Mouse (Mus musculus) spleen, adult 18-20 months (tissue): Measurements from ENCODE around the gene Tmem178.

Experiments
- DNase-seq, 2 experiments: peaks; one replicate each; pipeline ENCODE4 v3.0.0; 2022; ENCODE audit warnings: mixed read lengths in 2 of 2

The Tmem178 gene

DNA sequence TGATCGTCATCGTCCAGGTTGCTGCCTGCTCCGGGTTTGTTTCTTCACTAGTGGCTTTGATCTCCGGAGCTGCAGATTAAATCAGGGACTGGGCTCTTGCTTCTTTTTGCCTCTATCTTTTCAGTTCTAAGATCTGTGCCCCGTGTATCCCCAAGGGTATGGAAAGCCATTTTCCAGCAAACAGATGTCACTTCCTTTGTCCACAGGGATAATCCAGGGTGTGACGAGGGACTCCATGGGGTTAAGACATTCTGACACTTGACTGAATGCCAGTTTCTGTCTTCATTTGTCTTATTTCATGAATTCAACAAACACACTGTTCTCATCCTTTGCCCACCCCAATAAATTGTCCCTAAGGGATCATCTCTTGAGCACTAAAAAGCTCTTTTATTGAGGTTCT is 54.5 kb downstream of the Tmem178 start:
- DNase-seq = no peak

DNA sequence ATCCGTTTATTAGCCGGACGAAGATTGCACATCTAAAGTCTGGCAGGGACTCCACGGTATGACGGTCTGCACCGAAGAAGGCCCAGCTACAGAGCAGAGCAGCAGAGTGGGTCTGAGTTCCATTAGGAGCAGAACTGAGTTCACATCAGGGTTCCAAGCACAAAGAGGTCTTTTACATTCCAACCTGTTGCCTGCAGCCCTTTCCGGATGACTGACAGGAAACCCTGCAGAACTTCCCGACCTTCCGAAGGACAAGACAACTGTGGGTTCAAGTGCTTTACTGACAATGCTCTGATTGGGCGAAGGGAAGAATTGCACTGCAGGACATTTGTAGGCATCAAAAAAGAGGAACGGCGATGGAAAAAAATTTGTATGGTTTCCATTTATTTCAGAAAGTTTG is 56.6 kb downstream of the Tmem178 start:
- no peak for DNase-seq

DNA sequence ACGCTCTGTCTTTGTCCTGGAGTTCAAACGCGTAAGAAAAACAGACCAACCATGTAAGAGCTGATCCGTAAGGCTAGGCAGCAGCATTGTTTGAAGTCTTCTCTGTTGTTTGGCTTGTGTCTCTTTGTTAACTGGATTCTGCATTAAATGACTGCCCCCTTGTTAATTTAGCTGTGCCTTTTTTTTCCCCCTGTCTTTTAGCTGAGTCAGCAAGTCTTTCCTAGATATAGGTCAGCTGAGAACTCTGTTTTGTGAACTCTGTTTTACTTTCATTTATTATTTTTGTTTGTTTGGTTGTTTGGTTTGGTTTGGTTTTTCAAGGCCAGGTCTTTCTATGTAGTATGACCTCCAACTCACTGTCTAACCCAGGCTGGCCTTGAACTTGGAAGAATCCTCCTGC is 57.2 kb downstream of the Tmem178 start:
- no peak for DNase-seq

DNA sequence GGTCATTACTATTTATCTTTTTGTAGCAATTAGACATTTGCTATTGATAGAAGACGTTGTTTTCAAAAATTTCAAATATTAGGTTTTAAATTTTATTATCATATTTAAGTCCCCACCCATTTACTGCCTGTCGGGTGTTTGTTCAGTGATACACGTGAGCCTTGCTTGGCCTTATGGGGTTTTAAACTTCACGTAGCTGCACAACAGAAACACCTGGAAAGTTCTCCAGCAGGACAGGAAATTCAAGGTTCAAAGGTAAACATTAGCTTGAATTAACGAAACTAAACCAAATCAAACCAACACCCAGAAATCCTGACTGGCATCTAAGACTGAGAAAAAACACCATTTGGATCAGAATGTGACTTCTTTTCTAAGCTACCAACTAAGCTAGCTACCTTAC is 57.7 kb downstream of the Tmem178 start:
- no peak for DNase-seq

DNA sequence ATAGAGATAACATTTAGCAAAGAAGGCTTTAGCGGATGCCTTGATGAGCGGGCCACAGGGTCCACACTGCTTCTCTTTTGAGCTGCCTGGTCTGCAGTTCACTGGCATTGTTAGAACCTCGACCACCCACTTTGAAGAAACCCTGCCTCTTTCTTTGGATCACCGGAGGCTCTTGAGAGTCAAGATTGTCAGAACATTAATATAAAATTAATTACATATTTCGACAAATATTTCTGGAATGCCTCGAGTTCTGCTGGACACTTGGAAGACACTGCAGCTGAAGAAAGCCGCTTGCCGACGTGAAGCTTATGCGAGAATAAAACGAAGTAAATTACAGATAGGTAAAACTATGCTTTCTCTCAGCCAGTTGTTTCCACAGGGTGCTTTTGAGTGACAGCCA is 60.0 kb downstream of the Tmem178 start:
- DNase-seq = no peak

DNA sequence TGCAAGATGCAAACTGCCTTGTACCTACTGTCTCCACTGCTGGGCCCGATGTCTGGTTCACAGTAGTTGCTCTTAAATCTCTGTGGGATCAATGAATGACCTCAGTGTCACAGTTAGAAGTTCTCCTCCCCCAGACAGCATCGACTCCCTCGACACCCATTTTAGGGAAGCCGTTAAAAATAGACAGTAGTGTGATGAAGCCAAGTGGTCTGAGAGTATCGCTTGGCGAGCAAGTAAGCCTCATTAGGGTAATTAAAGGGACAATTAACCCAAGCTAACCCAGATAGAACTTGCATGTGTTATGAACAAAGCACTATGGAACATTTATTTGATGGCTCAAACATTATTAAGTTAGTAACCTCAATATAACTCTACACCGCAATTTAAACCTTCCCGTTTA is 60.9 kb downstream of the Tmem178 start:
- no peak for DNase-seq

DNA sequence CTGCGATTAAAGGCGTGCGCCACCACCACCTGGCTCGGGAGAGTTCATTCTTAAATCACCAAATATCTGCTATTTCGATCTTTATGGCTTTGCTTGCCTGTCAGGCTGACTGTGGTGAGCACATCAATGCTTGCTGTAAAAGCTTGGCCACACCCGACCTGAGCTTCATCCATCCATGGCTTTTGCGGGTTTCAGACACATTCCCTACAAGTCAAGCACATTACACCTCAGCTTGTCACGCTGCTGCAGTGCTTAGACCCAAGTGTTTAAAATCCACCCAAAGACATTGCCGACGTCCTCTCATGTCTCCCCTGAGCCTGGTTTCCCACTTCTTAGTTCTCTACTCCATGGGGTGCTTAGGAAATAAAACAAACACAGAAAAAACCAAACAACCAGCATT is 64.7 kb downstream of the Tmem178 start:
- DNase-seq = no peak

DNA sequence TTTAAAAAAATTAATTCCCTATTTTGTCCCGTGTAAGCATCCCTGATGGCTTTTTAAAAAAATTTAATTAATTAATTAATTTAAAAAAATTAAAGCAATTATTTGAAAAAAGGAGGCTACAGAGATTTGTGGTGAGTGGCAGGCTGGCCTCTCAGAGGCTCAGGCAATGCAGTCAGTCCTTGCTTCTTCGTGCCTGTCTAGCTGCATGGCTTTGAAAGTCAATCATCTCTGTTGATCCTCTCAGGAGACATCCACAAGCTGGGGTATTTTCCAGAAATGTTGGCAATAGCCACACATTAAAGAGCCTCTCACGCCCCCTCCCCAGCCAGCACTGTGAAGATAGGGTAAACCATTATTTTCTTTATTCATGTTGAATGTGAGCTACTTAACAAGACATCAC is 65.8 kb downstream of the Tmem178 start:
- no peak for DNase-seq

DNA sequence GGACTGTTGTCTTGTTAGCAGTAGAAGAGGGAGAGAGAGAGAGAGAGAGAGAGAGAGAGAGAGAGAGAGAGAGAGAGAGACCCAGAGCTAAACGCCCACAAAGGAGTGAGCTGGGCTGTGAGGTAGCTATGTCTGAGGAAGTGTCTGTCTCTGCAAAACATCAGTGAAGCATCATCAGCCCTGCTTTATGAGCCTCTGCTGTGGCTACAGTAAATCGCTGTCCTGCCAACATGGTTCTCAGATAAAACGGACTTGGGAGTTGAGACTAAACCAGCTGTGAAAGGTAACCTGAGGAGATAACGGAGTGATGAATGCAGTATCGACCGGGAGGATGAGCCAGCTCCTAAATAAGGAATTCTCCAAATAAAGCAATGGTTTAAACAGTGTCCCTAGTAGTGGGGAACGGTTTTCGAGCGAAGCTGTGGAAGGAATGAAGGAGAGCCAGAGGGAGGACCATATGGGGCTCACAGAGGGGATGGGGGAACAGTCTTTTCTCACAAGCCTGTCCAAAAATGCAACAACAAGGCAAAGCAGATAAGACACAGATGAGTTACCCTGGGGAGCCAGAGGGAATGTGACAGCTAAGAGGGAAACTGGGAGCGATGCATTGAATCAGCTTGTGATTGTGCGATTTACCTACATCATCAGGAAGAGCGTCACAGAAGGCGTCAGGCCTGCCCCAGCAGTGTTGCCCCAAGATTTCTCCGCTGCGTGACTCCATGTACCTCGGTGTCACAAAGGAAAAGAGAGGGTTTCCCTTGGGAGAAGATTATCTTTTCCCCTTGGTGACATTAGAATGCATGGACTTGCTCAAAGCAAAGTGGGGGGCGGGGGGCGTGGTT is 66.6 kb downstream of the Tmem178 start:
- no peak for DNase-seq

DNA sequence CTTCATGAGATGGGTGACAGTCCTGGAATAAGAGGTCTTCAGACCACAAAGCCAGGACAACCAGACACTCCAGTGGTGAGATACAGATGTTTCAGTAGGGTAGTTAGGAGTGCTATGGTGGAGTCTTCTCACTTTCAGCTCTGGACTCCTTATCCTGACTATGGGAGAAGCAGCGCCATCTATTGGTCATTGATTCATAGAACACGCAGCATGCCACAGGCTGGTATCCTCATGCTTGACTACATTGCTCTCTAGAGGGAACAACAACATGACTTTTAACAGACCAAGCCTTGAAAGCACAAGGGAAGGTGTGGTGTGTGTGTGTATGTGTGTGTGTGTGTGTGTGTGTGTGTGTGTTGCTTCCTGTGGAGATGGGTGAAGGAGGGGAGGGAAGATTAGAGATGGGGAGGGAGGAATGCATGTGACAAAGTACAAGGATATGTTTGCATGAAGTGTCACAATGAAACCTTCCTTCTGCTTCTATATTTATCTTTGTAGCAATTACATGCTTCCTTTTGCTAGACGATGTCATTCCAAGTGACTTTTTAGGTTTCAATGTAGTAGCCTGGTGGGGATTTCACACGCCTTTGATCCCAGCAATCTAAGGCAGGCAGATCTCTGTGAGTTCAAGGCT is 71.5 kb downstream of the Tmem178 start:
- DNase-seq = no peak

DNA sequence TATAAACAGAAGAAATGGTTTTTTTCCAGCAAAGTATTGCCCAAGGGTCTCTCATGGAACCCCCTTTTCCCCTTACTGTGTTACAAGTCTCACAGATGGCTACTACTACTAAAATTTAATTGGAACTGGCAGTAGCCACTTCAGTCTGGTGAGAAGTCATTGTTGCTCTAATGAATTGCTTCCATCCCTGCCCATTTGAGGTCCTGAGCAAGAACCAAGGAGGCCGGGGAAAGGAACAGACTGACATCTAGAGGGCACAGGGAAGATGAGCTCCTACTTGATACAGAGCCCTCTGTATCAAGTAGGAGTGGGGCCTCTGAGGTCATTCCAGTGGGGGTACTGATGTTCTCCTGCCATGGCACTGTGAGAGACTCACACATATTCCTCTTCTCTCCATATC is 72.7 kb downstream of the Tmem178 start:
- no peak for DNase-seq

DNA sequence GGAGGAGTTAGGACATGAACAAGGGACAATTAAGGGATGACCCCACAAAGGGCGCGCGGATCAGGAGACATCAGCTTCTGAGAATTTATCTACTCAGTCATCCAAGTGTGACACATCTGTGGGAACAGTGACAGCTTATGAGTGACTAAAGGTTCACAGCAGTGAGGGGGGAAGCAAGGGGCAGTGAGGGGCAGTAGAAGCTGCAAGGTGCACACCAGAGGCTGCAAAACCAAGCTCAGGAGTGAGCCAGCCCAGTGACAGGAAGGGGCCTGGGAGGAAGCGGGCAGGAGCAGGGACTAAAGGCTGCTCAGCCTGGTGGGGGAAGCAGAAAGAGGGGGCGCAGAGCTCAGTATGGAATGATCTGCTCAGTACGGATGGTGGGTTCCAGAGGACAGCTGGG is 82.9 kb downstream of the Tmem178 start:
- DNase-seq = no peak

DNA sequence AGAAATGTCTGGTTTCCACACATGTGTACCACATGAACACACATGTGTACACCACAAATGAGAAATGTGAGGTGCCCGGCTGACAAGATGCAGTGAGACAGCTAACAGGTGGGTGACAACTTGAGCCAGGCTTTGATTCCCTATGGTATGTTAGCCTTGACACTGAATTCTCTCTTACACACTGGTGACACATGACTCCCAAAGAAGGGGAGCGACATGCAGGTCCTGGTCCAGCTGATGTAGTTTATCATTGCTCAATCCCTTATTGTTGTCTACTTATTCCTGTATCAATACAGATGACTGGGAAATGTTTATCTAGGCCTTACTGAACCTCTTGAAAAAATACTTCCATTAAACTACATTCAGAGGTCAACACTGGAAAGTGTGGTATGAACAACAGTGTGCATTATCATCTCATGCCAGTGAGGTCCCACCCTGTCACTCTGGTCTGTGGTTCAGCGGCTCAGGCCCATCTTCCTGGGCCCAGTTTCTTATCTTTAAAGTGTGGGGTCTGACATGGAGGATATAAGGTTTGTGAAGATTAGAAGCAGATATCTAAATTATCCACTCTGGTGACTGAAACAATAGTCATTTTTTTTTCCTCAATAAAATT is 87.5 kb downstream of the Tmem178 start:
- DNase-seq = no peak

DNA sequence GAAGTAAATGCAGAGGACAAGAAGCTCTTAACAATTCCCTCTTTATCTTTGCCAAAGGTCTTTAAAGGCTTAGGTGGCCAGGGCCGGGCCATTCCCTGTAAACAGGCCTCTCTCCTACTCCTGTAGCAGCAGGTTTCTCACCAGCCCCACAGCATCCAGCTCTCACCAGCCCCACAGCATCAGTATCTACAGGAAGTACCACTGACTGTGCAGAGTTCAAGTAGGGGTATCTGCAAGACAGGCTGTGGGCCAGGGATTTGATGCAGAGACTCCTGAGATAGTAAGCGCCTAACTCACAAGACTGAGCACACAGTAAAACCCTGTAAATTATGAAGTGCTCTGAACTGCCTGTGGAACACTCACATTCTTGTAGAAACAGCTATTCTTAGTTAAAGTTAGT is 88.5 kb downstream of the Tmem178 start:
- DNase-seq = no peak

DNA sequence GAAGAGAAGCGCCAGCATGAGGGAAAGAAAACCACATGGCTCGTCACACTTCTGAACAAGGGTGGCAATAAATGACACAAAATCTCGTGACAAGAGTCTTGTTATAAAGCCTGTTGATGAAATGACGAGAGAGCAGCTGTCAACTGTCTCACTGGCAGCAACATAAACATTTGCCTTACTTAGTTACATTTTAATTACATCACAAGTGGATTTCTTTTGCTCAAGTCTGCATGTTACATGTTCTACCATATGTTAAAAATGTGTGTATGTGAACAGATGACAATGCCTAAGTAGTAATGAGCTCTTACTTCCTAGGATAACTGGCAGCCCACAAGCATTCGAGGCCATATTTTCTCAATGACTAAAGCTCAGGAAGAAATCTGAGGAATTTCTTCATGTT is 90.9 kb downstream of the Tmem178 start:
- DNase-seq = no peak

DNA sequence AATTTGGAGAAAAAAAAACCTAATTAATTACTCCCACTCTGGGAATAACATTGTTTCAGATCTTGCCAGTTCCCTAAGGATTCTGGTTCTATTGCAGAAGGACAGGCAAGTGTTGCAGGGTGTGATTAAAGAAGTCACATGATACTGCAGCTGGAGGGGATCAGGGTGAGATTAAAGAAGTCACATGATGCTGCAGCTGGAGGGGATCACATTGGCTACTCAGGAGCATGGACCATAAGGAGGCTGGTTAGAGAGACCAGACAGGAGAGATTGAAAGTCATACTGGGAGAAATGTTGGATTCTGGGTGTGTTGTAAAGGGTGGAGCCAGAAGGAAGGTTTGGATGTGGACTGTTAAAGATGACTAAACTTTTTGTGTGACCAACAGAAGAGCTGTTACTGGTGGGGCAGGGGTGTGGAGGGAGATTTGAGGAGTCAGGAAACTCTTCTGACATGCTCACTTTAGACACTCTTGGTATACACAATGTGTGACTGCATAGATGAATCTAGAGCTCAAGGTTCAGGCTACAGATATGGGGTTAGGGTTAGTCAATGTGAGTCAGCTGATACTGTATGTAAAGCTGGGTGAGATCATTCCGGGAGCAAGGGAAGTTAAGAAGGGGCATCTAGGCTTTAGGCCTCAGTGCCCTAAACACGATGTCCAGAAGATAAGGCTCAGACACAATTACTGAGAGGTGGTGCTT is 94.4 kb downstream of the Tmem178 start:
- no peak for DNase-seq

DNA sequence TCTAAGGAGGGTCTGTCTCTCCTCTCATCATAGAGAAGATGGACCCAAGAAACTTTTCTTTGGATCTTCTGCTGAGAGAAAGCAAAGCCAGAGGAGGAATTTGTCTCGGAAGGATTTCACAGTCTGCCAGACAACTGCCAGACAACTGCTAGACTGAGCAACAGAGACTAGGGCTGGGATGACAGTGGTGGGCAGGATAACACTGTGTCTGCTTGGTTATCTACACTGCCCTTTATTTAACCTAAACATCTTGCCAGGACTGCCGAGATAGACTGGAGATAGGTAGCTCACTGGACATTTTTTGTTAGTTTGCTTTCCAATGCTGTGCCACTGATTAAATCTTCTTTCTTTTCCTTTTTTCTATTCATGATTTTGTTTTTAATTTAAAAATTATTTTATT is 97.2 kb downstream of the Tmem178 start:
- no peak for DNase-seq

DNA sequence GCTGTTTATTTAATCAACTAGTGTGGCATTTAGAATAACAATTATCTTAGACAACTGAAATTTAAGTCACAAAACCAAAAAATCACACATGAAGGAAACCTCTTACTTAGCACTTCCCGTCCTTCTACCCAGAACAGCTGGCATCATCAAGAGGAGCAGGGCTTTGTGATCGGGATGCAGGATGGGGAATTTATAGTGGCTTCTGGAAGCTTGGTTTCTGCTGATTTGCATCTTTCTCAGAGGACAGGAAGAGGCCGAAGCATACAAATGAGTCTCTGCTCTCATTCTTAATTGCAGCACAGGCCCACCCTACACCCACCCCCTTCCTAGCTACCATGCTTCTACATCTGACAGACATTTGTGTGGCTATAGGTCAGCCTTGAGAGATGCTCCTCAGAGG is 99.9 kb downstream of the Tmem178 start:
- no peak for DNase-seq

DNA sequence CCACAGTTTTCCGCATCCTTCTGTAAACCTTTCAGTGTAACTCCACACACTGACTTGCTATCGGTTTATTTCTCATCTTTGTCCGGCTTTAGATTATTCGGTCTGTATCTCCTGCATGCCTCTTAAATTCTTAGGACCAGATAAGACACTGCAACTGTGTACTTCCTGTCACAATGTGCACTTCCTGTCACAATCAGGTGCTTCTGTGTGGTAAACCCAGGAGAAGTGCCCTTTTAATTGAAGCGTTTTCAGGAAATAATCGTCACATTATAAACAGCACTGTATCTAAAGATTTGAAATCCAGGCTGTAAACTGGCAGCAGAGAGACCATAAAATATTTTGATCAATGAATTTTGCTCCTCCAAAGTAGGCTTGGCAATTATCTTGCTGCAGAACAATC is 100.7 kb downstream of the Tmem178 start:
- no peak for DNase-seq

DNA sequence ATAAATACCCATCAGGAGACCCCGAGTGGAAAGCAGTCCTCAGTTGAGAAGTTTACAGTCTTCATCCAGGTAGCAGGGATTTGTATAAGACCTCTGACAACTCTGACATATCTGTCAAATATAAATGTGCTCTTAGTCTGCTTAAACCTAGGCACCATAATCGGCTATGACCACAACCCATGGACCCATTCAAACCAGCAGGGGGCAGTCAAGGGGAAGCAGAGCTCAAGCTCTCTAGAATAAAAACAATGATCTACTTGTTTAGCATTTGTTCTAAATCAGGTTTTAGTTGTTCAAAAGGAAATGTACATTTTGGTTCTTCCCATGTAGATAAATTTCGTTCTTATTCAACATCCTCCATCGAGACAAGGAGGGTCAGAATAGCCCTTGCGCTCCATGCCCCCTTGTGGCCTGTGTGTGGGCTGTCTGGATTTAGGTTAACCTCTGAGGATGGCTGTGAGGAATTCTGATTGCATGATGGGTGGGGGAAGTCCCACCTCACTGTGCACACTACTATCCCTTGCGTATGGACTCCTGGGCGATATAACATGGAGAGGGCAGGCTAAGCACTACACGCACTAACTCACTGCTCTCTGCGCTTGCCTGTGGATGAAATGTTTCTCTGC is 101.2 kb downstream of the Tmem178 start:
- DNase-seq = peak in 1 of 2 experiments; percentile 43

DNA sequence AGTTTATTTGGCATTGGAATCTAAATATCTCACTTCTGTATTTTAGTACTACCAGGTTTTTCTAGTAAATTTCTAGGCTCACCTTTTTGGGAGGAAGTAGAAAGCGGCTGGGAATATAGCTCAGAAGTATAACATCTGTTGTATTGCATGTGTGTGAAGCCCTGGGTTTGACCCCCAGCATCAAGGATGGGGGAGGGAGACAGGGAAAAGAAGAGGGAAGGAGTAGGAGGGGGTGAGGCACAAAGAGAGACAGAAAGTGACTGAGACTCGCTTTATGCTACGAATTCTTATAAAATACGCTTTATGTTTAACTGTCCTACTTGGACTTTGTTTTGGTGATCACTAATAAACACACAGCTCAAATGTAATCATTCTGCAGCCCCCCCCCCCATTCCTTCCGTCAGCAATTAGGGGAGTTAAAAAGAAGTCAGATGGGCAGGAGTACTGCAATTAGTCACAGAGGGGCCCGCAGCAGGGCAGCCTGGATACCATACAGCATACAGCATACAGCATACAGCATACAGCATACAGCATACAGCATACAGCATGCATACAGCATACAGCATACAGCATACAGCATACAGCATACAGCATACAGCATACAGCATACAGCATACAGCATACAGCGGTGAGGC is 103.6 kb downstream of the Tmem178 start:
- no peak for DNase-seq
